Mouse (Mus musculus) heart, postnatal 0 days (tissue): ENCODE data around the gene Ulk4.

Experiments
- CTCF ChIP-seq: IDR thresholded peaks from 2 replicates; pipeline ENCODE4 v1.5.1; 2016; ENCODE audit warnings: antibody characterized with exemption, control low read depth, low read depth
- EP300 ChIP-seq: IDR thresholded peaks from 2 replicates; pipeline ENCODE4 v1.6.1; 2016; ENCODE audit warnings: antibody characterized with exemption, low read depth

- no peak for TF ChIP-seq CTCF
- TF ChIP-seq EP300, result no peak
These were observed 286.9 kb downstream of the Ulk4 start for GRCm38 (mm10) chr9:120989806-120990700.
